Mouse (Mus musculus) lung, embryonic 15.5 days (tissue): ENCODE results near the gene Plscr3. TPM values are rescaled to one million over a fixed set of nuclear protein-coding genes. Genes with fewer than 3 reads are reported as not detected.

ENCODE experiments used
- ATAC-seq: fragments of 200-750 bp; cut with Nextera tagmentation; 2 replicates; pipeline ENCODE4 v1.8.0; 2017; ENCODE audit warnings: moderate number of reproducible peaks, borderline replicate concordance; ENCODE audit not compliant: low FRiP score, low TSS enrichment; ENCODE audit errors: extremely low read depth
- H3K27ac ChIP-seq: fragments of 300-500 bp; sonication (generic); 2 replicates; pipeline ENCODE4 v1.5.1; 2015; ENCODE audit warnings: moderate library complexity, mild to moderate bottlenecking, inconsistent platforms
- H3K27me3 ChIP-seq: fragments of 300-500 bp; sonication (generic); 2 replicates; pipeline ENCODE4 v1.6.1; 2015; ENCODE audit warnings: inconsistent platforms
- H3K36me3 ChIP-seq: fragments of 300-500 bp; sonication (generic); 2 replicates; pipeline ENCODE4 v1.6.1; 2015; ENCODE audit warnings: inconsistent platforms
- H3K4me1 ChIP-seq: fragments of 300-500 bp; sonication (generic); 2 replicates; pipeline ENCODE4 v1.6.1; 2015; ENCODE audit warnings: inconsistent platforms
- H3K4me2 ChIP-seq: fragments of 300-500 bp; sonication (generic); 2 replicates; pipeline ENCODE4 v1.6.1; 2015; ENCODE audit warnings: inconsistent platforms, mild to moderate bottlenecking, moderate library complexity
- H3K4me3 ChIP-seq: fragments of 300-500 bp; sonication (generic); 2 replicates; pipeline ENCODE4 v1.5.1; 2015; ENCODE audit warnings: mild to moderate bottlenecking, inconsistent platforms
- H3K9ac ChIP-seq: fragments of 300-500 bp; sonication (generic); 2 replicates; pipeline ENCODE4 v1.6.1; 2015; ENCODE audit warnings: inconsistent platforms
- H3K9me3 ChIP-seq: fragments of 300-500 bp; sonication (generic); 2 replicates; pipeline ENCODE4 v1.6.1; 2016; ENCODE audit warnings: inconsistent platforms
- WGBS: fragments of 180-500 bp; shearing (Covaris S2); methylation state at CpG from one replicate; pipeline ENCODE4 v1.1.7; 2015; 5-methylcytosine and 5-hydroxymethylcytosine counted together
- polyA plus RNA-seq: library from polyadenylated mRNA; unstranded; fragments of >200 nt; fragmentation: Nextera tagmentation; extraction: Ambion mirVana; gene quantifications from 2 replicates; pipeline ENCODE4 v1.2.1, GENCODE M21; 2015

The Plscr3 gene
- polyA plus RNA-seq, 1 experiment from 2014 or later, result 119 TPM

DNA sequence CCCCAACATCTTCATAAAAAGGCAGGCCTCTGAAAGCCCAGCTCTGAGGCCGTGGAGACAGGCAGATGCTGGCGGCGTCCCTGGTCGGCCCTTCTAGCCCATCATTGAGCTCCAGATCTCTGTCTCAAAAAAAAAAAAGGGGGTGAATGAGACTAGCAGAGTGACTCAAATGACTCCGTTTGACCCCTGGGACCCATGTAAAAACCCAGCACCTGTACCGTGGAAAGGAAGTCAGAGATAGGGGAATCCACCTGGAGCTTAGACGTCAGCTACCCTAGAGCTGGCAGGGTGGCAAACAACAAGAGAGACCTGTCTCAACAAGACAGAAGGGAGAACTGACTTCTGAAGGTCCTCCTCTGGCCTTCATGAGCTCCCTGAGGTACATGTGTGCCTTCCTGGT is 25.6 kb downstream of the Plscr3 start:
- 83% methylated on average over 7 of the region's 7 CpGs for WGBS
- H3K4me2 ChIP-seq, result no peak overlapping the region
- ATAC-seq, result no peak
- H3K9ac ChIP-seq, result no peak overlapping the region
- peaks cover 16% of the 10 kb centered on the region for H3K4me1 ChIP-seq
- no peaks in the 10 kb centered on the region for H3K36me3 ChIP-seq
- H3K27me3 ChIP-seq, result no peaks in the 10 kb centered on the region
- H3K4me3 ChIP-seq, result no peak overlapping the region
- H3K27ac ChIP-seq, result no peak overlapping the region
- no peaks in the 10 kb centered on the region for H3K9me3 ChIP-seq

DNA sequence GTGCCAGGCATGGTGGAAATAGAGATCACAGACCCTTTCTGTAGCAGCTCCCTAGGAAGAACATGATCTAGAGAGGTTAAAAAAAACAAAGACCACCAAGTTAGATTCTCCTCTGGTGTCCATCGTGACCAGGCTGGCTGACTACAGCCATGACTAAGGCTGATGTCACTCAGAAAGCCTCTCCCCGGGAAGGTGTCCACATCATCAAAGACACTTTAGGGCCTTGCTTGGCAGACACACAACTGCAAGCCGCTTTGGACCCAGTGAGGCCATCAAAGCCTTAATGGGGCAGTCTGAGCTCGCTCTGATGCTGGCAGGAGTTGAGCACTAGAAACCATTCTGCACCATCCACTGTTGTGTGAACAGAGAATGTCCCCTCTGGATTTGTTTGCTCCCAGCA is 26.3 kb downstream of the Plscr3 start:
- Histone ChIP-seq H3K4me2 (no peak overlapping the region), H3K4me1 (peaks cover 23% of the 10 kb centered on the region), H3K27ac (no peak overlapping the region), H3K36me3 (no peaks in the 10 kb centered on the region), H3K27me3 (no peaks in the 10 kb centered on the region), H3K9ac (no peak overlapping the region), H3K9me3 (no peaks in the 10 kb centered on the region), H3K4me3 (no peak overlapping the region)
- 70% methylated on average over 4 of the region's 4 CpGs for WGBS
- no peak for ATAC-seq

- peaks cover 51% of the 10 kb centered on the region for H3K4me1 ChIP-seq
- H3K9ac ChIP-seq, result no peak overlapping the region
- H3K27me3 ChIP-seq, result no peaks in the 10 kb centered on the region
- H3K27ac ChIP-seq, result peak overlapping the region; percentile 60
- H3K9me3 ChIP-seq, result no peaks in the 10 kb centered on the region
- no peaks in the 10 kb centered on the region for H3K36me3 ChIP-seq
- peak overlapping the region; percentile 3; the same call in 1 of the 2 replicates for H3K4me2 ChIP-seq
- H3K4me3 ChIP-seq, result no peak overlapping the region
- WGBS, result 16% methylated on average over 7 of the region's 7 CpGs
- peak; percentile 15; the same call in 1 of the 2 replicates for ATAC-seq
Measured at GRCm38 (mm10) chr11:69876186-69876585, 30.0 kb downstream of the Plscr3 start.

- Histone ChIP-seq H3K9me3 (no peaks in the 10 kb centered on the region), H3K36me3 (no peaks in the 10 kb centered on the region), H3K4me2 (peak overlapping the region; percentile 40), H3K4me1 (peaks cover 58% of the 10 kb centered on the region), H3K9ac (no peak overlapping the region), H3K27me3 (no peaks in the 10 kb centered on the region), H3K27ac (peak overlapping the region; percentile 60), H3K4me3 (peak overlapping the region; percentile 4; the same call in 1 of the 2 replicates)
- 5% methylated on average over 12 of the region's 12 CpGs for WGBS
- peak; percentile 19; the same call in 1 of the 2 replicates for ATAC-seq
Measured at GRCm38 (mm10) chr11:69876867-69877266, 30.7 kb downstream of the Plscr3 start.

- ATAC-seq, result no peak
- Histone ChIP-seq H3K9ac (no peak within 1 kb of the TSS), H3K9me3 (no peaks in the 10 kb centered on the region), H3K36me3 (no peaks in the 10 kb centered on the region), H3K27ac (peak within 1 kb of the TSS; percentile 60), H3K4me3 (peak within 1 kb of the TSS; percentile 4), H3K27me3 (no peaks in the 10 kb centered on the region), H3K4me1 (peaks cover 64% of the 10 kb centered on the region), H3K4me2 (peak within 1 kb of the TSS; percentile 78)
- 79% methylated on average over 11 of the region's 11 CpGs for WGBS
Measured at GRCm38 (mm10) chr11:69877878-69878277, 31.7 kb downstream of the Plscr3 start, which contains the start of gene Tmem95. Gene Tmem95, minus strand, starts transcription at chr11:69878018.

GRCm38 (mm10) chr11:69878399-69878798 is 32.2 kb downstream of the Plscr3 start:
- Histone ChIP-seq H3K4me2 (no peak overlapping the region), H3K36me3 (no peaks in the 10 kb centered on the region), H3K9me3 (no peaks in the 10 kb centered on the region), H3K9ac (no peak overlapping the region), H3K27ac (no peak overlapping the region), H3K4me1 (peaks cover 64% of the 10 kb centered on the region), H3K27me3 (no peaks in the 10 kb centered on the region), H3K4me3 (no peak overlapping the region)
- 76% methylated on average over 3 of the region's 3 CpGs for WGBS
- no peak for ATAC-seq

- 77% methylated on average over 6 of the region's 6 CpGs for WGBS
- H3K4me2 ChIP-seq, result peak overlapping the region; percentile 78
- H3K9ac ChIP-seq, result no peak overlapping the region
- H3K4me3 ChIP-seq, result peak overlapping the region; percentile 0; the same call in 1 of the 2 replicates
- no peaks in the 10 kb centered on the region for H3K9me3 ChIP-seq
- H3K36me3 ChIP-seq, result no peaks in the 10 kb centered on the region
- H3K27ac ChIP-seq, result no peak overlapping the region
- no peaks in the 10 kb centered on the region for H3K27me3 ChIP-seq
- no peak for ATAC-seq
- H3K4me1 ChIP-seq, result peaks cover 67% of the 10 kb centered on the region
Measured at GRCm38 (mm10) chr11:69878952-69879351, 32.8 kb downstream of the Plscr3 start.

- H3K9ac ChIP-seq, result peak overlapping the region; percentile 51
- H3K27ac ChIP-seq, result no peak overlapping the region
- H3K27me3 ChIP-seq, result no peaks in the 10 kb centered on the region
- WGBS, result 41% methylated on average over 15 of the region's 15 CpGs
- H3K4me2 ChIP-seq, result peak overlapping the region; percentile 78
- no peaks in the 10 kb centered on the region for H3K9me3 ChIP-seq
- H3K36me3 ChIP-seq, result no peaks in the 10 kb centered on the region
- no peak for ATAC-seq
- peak overlapping the region; percentile 51 for H3K4me3 ChIP-seq
- peaks cover 72% of the 10 kb centered on the region for H3K4me1 ChIP-seq
Measured at GRCm38 (mm10) chr11:69879711-69880110, 33.5 kb downstream of the Plscr3 start.

GRCm38 (mm10) chr11:69880506-69880852 is 34.3 kb downstream of the Plscr3 start:
- H3K4me1 ChIP-seq, result peaks cover 69% of the 10 kb centered on the region
- no peaks in the 10 kb centered on the region for H3K36me3 ChIP-seq
- H3K4me3 ChIP-seq, result peak overlapping the region; percentile 51
- WGBS, result 0% methylated on average over 18 of the region's 18 CpGs
- H3K9ac ChIP-seq, result peak overlapping the region; percentile 51
- peak overlapping the region; percentile 78 for H3K4me2 ChIP-seq
- no peaks in the 10 kb centered on the region for H3K9me3 ChIP-seq
- H3K27me3 ChIP-seq, result no peaks in the 10 kb centered on the region
- peak; percentile 20 for ATAC-seq
- peak overlapping the region; percentile 94 for H3K27ac ChIP-seq

DNA sequence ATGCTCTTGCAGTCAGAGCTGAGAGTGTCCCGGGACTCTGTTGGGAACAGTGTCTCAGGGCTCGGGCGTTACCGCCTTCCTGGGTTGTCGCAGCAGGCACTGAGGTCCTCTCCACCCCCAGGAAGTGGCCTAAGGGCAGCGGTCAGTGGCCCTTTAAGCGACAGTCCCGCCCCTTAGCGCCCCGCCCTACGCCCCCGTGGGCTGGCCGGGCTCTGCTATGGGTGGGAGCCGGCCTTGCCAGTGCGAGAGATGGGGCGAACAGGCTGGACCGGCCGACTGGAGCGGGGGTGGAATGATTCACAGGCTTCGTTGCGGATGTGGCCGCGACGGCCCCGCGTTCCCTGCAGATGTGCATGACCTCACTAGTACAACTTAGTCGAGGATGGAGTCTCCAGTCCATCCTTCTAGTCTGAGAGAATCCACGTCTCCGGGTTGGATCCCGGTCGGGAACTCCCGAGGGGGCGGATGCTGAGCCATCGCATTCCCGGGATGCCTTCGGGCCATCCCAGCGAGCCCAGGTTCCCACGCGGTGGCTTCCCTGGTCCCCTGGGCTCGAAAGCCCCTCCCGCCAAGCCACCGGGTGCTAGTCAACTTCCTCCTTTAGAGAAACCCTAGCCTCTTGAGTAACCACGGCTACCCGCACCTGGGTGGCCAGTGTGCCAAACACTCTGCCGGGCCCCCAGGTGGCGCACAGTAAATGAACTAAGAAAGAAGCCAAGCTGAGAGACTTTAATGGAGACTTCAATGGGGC is 34.9 kb downstream of the Plscr3 start, which contains the start of gene Kctd11:
Kctd11 (minus strand) TSS at position 554 of the 751 bp plus-strand sequence.
- WGBS, result 0% methylated on average over 46 of the region's 46 CpGs
- Histone ChIP-seq H3K9me3 (no peaks in the 10 kb centered on the region), H3K4me2 (peak within 1 kb of the TSS; percentile 78), H3K9ac (peak within 1 kb of the TSS; percentile 51), H3K4me3 (peak within 1 kb of the TSS; percentile 51), H3K36me3 (no peaks in the 10 kb centered on the region), H3K27ac (peak within 1 kb of the TSS; percentile 94), H3K27me3 (no peaks in the 10 kb centered on the region), H3K4me1 (peaks cover 64% of the 10 kb centered on the region)
- ATAC-seq, result peak; percentile 92

- Histone ChIP-seq H3K27ac (peak overlapping the region; percentile 94), H3K4me1 (peaks cover 54% of the 10 kb centered on the region), H3K9ac (peak overlapping the region; percentile 51), H3K36me3 (no peaks in the 10 kb centered on the region), H3K4me3 (peak overlapping the region; percentile 51), H3K27me3 (no peaks in the 10 kb centered on the region), H3K4me2 (peak overlapping the region; percentile 78), H3K9me3 (no peaks in the 10 kb centered on the region)
- no peak for ATAC-seq
- 54% methylated on average over 21 of the region's 21 CpGs for WGBS
Measured at GRCm38 (mm10) chr11:69881787-69882670, 35.9 kb downstream of the Plscr3 start.

- Histone ChIP-seq H3K36me3 (no peaks in the 10 kb centered on the region), H3K4me2 (no peak overlapping the region), H3K4me1 (peaks cover 44% of the 10 kb centered on the region), H3K9me3 (no peaks in the 10 kb centered on the region), H3K4me3 (no peak overlapping the region), H3K27me3 (no peaks in the 10 kb centered on the region), H3K27ac (no peak overlapping the region), H3K9ac (no peak overlapping the region)
- no peak for ATAC-seq
- WGBS, result 58% methylated on average over 4 of the region's 4 CpGs
Measured at GRCm38 (mm10) chr11:69883066-69883465, 36.9 kb downstream of the Plscr3 start.
